Mouse (Mus musculus) bone marrow macrophage, adult 2 months (primary cell): ENCODE measurements around the gene Il1rl2.

Source experiments
- CTCF ChIP-seq: IDR thresholded peaks from 2 replicates; pipeline ENCODE4 v1.5.1; 2012; ENCODE audit warnings: low read depth, mild to moderate bottlenecking, low read length, moderate library complexity
- POLR2A ChIP-seq: IDR thresholded peaks from 2 replicates; pipeline ENCODE4 v1.6.1; 2012; ENCODE audit warnings: mild to moderate bottlenecking, low read depth, low read length, borderline replicate concordance

DNA sequence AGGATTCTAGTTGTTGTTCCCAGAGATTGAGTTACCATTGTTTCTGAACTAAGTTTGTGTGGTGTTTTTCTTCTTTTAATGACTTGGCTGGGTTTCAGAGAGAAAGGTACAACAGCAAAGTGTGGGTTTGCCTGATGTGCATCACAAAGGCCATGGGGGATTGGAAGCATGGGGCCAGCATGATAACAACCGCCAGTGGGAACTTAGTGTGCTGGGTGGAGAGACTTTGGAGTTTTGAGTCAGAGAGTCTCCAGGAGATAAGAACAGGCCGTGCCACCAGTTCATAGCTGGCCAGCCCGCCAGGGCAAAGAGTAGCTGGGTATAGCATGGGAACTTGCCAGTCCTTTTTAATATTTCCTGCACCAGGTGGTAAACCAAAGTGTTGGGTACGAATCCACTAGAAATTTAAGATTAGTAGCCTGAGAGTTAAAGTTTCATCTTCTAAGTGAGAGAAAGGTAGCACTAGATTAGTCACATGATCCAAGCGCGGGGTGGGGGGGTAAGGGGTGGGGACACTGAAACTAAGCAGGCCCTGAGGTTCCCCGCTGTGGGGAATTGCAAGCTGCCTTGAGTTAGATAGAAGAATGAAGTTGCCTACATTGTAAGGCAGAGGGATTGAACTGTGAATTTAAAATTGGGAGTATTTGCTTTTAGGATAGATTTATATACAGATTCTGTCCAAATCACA is 21.1 kb upstream of the Il1rl2 start:
- TF ChIP-seq CTCF = no peak
- no peak for TF ChIP-seq POLR2A
